Mouse (Mus musculus): ENCODE data around the gene Gna11. TPM values are rescaled to one million over a fixed set of nuclear protein-coding genes. Genes with fewer than 3 reads are reported as not detected.

Gene Gna11
- polyA plus RNA-seq (2015; fragmentation: Illumina TruSeq; extraction: RNeasy Lipid Tissue Mini Kit (QIAGEN cat#74804); ENCODE audit: insufficient read depth, low replicate concordance), result 15.2 TPM

GRCm38 (mm10) chr10:81545161-81545747, at the start of gene Gna11:
Gene Gna11, minus strand, starts transcription at chr10:81545190.

GRCm38 (mm10) chr10:81574081-81575056, 29.4 kb upstream of the Gna11 start, which contains the start of gene Tle2:
Gene Tle2, plus strand, starts transcription at chr10:81574561.

DNA sequence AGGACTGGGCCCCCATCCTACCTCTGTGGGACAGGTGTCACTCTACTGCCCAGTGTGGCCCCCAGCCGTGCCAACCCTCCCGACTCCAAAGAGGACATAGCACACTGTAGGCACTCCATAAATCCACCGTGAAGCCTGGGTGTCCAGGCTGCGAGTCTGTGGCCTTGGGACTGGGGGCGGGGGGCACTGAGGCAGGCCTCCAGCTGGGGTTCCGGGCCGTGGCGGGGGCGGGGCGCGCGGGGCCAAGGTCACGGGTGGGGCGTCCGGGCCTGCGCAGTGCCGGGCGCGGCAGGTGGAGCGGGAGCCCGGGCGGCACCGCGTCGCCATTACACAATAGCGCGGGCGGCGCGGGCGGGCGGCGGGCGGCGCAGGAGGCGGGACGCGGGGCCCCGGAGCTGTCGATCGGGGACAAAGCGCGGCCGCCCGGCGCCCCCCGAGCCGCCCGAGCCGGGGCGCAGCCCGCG, 14.2 kb upstream of the Gna11 start, which contains the start of gene Aes:
Aes (plus strand) TSS at position 326 of the 464 bp plus-strand sequence.

DNA sequence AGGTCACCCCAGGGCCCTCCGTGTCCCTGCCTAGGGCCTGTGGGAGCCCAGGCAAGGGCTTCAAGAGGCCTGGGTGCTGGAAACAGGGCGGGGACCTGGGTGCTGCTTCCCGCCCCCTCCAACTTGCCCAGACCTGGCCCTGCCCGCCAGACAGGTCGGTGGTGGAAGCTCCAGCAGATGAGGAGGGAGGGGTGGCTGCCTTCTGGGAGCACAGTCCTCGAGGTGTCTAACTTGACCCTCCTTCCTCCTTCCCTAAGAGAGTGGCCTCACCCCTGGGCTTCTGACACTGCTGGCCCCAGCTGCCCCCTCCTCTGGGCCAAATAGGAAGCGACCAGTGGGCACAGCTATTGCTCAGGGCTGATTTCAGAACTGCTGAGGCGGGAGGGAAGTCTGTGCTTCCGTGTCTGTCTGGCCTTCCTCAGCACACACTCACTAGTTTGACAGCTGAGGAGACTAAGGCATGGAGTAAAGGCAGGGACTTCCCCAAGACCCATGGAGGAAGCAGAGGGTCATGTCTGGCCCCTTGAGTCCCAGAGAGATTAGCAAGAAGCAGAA, 20.9 kb downstream of the Gna11 start, which contains the start of gene Gna15:
Gna15 (minus strand) TSS at position 175 of the 555 bp plus-strand sequence.

GRCm38 (mm10) chr10:81500032-81500431, 45.0 kb downstream of the Gna11 start, which contains the start of gene S1pr4:
Gene S1pr4, minus strand, starts transcription at chr10:81500132.

GRCm38 (mm10) chr10:81496264-81496901, 48.6 kb downstream of the Gna11 start, which contains the start of gene Ncln:
Gene Ncln, minus strand, starts transcription at chr10:81496392.

GRCm38 (mm10) chr10:81482533-81482889, 62.5 kb downstream of the Gna11 start, which contains the start of gene Celf5:
Gene Celf5, minus strand, starts transcription at chr10:81482709.

Other genes with a start within 250 kb of the Gna11 start
- 5.0 TPM for gene Cactin, start 224.1 kb downstream of the Gna11 start, polyA plus RNA-seq (2015; fragmentation: Illumina TruSeq; extraction: RNeasy Lipid Tissue Mini Kit (QIAGEN cat#74804); ENCODE audit: insufficient read depth, low replicate concordance)
- gene Tbxa2r, start 216.5 kb downstream of the Gna11 start, polyA plus RNA-seq (2015; fragmentation: Illumina TruSeq; extraction: RNeasy Lipid Tissue Mini Kit (QIAGEN cat#74804); ENCODE audit: insufficient read depth, low replicate concordance), result 3.0 TPM
- gene Gipc3, start 201.9 kb downstream of the Gna11 start, polyA plus RNA-seq (2015; fragmentation: Illumina TruSeq; extraction: RNeasy Lipid Tissue Mini Kit (QIAGEN cat#74804); ENCODE audit: insufficient read depth, low replicate concordance), result 0.59 TPM
- gene Hmg20b, start 194.7 kb downstream of the Gna11 start, polyA plus RNA-seq (2015; fragmentation: Illumina TruSeq; extraction: RNeasy Lipid Tissue Mini Kit (QIAGEN cat#74804); ENCODE audit: insufficient read depth, low replicate concordance), result 30.0 TPM
- gene Mfsd12, start 187.7 kb downstream of the Gna11 start, polyA plus RNA-seq (2015; fragmentation: Illumina TruSeq; extraction: RNeasy Lipid Tissue Mini Kit (QIAGEN cat#74804); ENCODE audit: insufficient read depth, low replicate concordance), result 2.8 TPM
- gene 4930404N11Rik, start 179.4 kb downstream of the Gna11 start, polyA plus RNA-seq (2015; fragmentation: Illumina TruSeq; extraction: RNeasy Lipid Tissue Mini Kit (QIAGEN cat#74804); ENCODE audit: insufficient read depth, low replicate concordance), result 0.18 TPM
- gene Fzr1, start 166.7 kb downstream of the Gna11 start, polyA plus RNA-seq (2015; fragmentation: Illumina TruSeq; extraction: RNeasy Lipid Tissue Mini Kit (QIAGEN cat#74804); ENCODE audit: insufficient read depth, low replicate concordance), result 7.7 TPM
- 1.9 TPM for gene Dohh, start 160.8 kb downstream of the Gna11 start, polyA plus RNA-seq (2015; fragmentation: Illumina TruSeq; extraction: RNeasy Lipid Tissue Mini Kit (QIAGEN cat#74804); ENCODE audit: insufficient read depth, low replicate concordance)
- gene Gm48551, start 160.7 kb downstream of the Gna11 start, polyA plus RNA-seq (2015; fragmentation: Illumina TruSeq; extraction: RNeasy Lipid Tissue Mini Kit (QIAGEN cat#74804); ENCODE audit: insufficient read depth, low replicate concordance), result 3.2 TPM
- 0.43 TPM for gene Gm48552, start 156.2 kb downstream of the Gna11 start, polyA plus RNA-seq (2015; fragmentation: Illumina TruSeq; extraction: RNeasy Lipid Tissue Mini Kit (QIAGEN cat#74804); ENCODE audit: insufficient read depth, low replicate concordance)
- 9.5 TPM for gene Smim24, start 152.1 kb downstream of the Gna11 start, polyA plus RNA-seq (2015; fragmentation: Illumina TruSeq; extraction: RNeasy Lipid Tissue Mini Kit (QIAGEN cat#74804); ENCODE audit: insufficient read depth, low replicate concordance)
- 9.4 TPM for gene Nfic, start 89.6 kb downstream of the Gna11 start, polyA plus RNA-seq (2015; fragmentation: Illumina TruSeq; extraction: RNeasy Lipid Tissue Mini Kit (QIAGEN cat#74804); ENCODE audit: insufficient read depth, low replicate concordance)
- gene Celf5, start 62.5 kb downstream of the Gna11 start, polyA plus RNA-seq (2015; fragmentation: Illumina TruSeq; extraction: RNeasy Lipid Tissue Mini Kit (QIAGEN cat#74804); ENCODE audit: insufficient read depth, low replicate concordance), result 0.15 TPM
- 27.7 TPM for gene Ncln, start 48.8 kb downstream of the Gna11 start, polyA plus RNA-seq (2015; fragmentation: Illumina TruSeq; extraction: RNeasy Lipid Tissue Mini Kit (QIAGEN cat#74804); ENCODE audit: insufficient read depth, low replicate concordance)
- gene S1pr4, start 45.1 kb downstream of the Gna11 start, polyA plus RNA-seq (2015; fragmentation: Illumina TruSeq; extraction: RNeasy Lipid Tissue Mini Kit (QIAGEN cat#74804); ENCODE audit: insufficient read depth, low replicate concordance), result 15.6 TPM
- gene Gna15, start 21.0 kb downstream of the Gna11 start, polyA plus RNA-seq (2015; fragmentation: Illumina TruSeq; extraction: RNeasy Lipid Tissue Mini Kit (QIAGEN cat#74804); ENCODE audit: insufficient read depth, low replicate concordance), result 9.4 TPM
- gene Aes, start 14.3 kb upstream of the Gna11 start, polyA plus RNA-seq (2015; fragmentation: Illumina TruSeq; extraction: RNeasy Lipid Tissue Mini Kit (QIAGEN cat#74804); ENCODE audit: insufficient read depth, low replicate concordance), result 105 TPM
- gene Tle2, start 29.4 kb upstream of the Gna11 start, polyA plus RNA-seq (2015; fragmentation: Illumina TruSeq; extraction: RNeasy Lipid Tissue Mini Kit (QIAGEN cat#74804); ENCODE audit: insufficient read depth, low replicate concordance), result 17.3 TPM
- gene Tle6, start 55.9 kb upstream of the Gna11 start, polyA plus RNA-seq (2015; fragmentation: Illumina TruSeq; extraction: RNeasy Lipid Tissue Mini Kit (QIAGEN cat#74804); ENCODE audit: insufficient read depth, low replicate concordance), result 3.2 TPM
- 9.3 TPM for gene BC025920, start 61.1 kb upstream of the Gna11 start, polyA plus RNA-seq (2015; fragmentation: Illumina TruSeq; extraction: RNeasy Lipid Tissue Mini Kit (QIAGEN cat#74804); ENCODE audit: insufficient read depth, low replicate concordance)
- gene Sirt6, start 82.6 kb upstream of the Gna11 start, polyA plus RNA-seq (2015; fragmentation: Illumina TruSeq; extraction: RNeasy Lipid Tissue Mini Kit (QIAGEN cat#74804); ENCODE audit: insufficient read depth, low replicate concordance), result 4.4 TPM
- 7.0 TPM for gene Ankrd24, start 83.3 kb upstream of the Gna11 start, polyA plus RNA-seq (2015; fragmentation: Illumina TruSeq; extraction: RNeasy Lipid Tissue Mini Kit (QIAGEN cat#74804); ENCODE audit: insufficient read depth, low replicate concordance)
- gene Gm10778, start 103.9 kb upstream of the Gna11 start, polyA plus RNA-seq (2015; fragmentation: Illumina TruSeq; extraction: RNeasy Lipid Tissue Mini Kit (QIAGEN cat#74804); ENCODE audit: insufficient read depth, low replicate concordance), result 11.0 TPM
- 14.4 TPM for gene Zfp433, start 159.6 kb upstream of the Gna11 start, polyA plus RNA-seq (2015; fragmentation: Illumina TruSeq; extraction: RNeasy Lipid Tissue Mini Kit (QIAGEN cat#74804); ENCODE audit: insufficient read depth, low replicate concordance)
- 8.9 TPM for gene Gm3055, start 226.0 kb upstream of the Gna11 start, polyA plus RNA-seq (2015; fragmentation: Illumina TruSeq; extraction: RNeasy Lipid Tissue Mini Kit (QIAGEN cat#74804); ENCODE audit: insufficient read depth, low replicate concordance)

Measured in spleen, adult 10 weeks (tissue).